Mouse (Mus musculus): ENCODE data around the gene Antxr2. TPM values are rescaled to one million over a fixed set of nuclear protein-coding genes. Genes with fewer than 3 reads are reported as not detected.
A peak's percentile ranks its signal among the peaks of the same experiment; 100 is the strongest.

The Antxr2 gene
- polyA plus RNA-seq, 2 experiments, result 1.1 to 4.0 TPM

GRCm38 (mm10) chr5:98027688-98028389 is 3.0 kb downstream of the Antxr2 start:
- Histone ChIP-seq H3K27me3 (ENCODE audit: control insufficient read depth, insufficient read depth, low read length) (no peaks in the 10 kb centered on the region), H3K4me1 (replicated peaks; ENCODE audit: control insufficient read depth in 2 of 2, insufficient read depth in 2 of 2, low read length in 1 of 2) (peaks cover 0 to 7% of the 10 kb centered on the region in 2 experiments; a peak in 2 of 4 replicates), H3K4me3 (ENCODE audit: insufficient read depth in 1 of 2, low read depth in 2 of 2, low read length in 2 of 2) (no peak overlapping the region), H3K9me3 (ENCODE audit: control insufficient read depth, low read length) (no peaks in the 10 kb centered on the region), H3K36me3 (replicated peaks; ENCODE audit: control insufficient read depth, insufficient read depth, low read depth) (no peaks in the 10 kb centered on the region), H3K27ac (no peak overlapping the region), H3K9ac (replicated peaks) (no peak overlapping the region), H3K4me2 (ENCODE audit: low read depth) (peak overlapping the region; percentile 11; the same call in 1 of the 2 replicates)
- DNase-seq (ENCODE audit: low read depth in 3 of 3, low spot score in 3 of 3) (no peak), ATAC-seq (ENCODE audit: insufficient read depth) (no peak)
- 38% methylated on average over 8 of the region's 8 CpGs for WGBS (ENCODE audit: insufficient replicate concordance)
- TF ChIP-seq CTCF (IDR thresholded peaks at IDR 0.05; ENCODE audit: low read depth) (no peak), EP300 (IDR thresholded peaks at IDR 0.05; ENCODE audit: low read depth) (no peak)

- no peaks in the 10 kb centered on the region for H3K9me3 ChIP-seq (ENCODE audit: control insufficient read depth, low read length)
- H3K4me3 ChIP-seq (ENCODE audit: insufficient read depth in 1 of 2, low read depth in 2 of 2, low read length in 2 of 2), result no peak overlapping the region
- DNase-seq (ENCODE audit: low read depth in 3 of 3, low spot score in 3 of 3), result no peak
- TF ChIP-seq EP300 (IDR thresholded peaks at IDR 0.05; ENCODE audit: low read depth), result no peak
- no peak for TF ChIP-seq CTCF (IDR thresholded peaks at IDR 0.05; ENCODE audit: low read depth)
- no peak for ATAC-seq (ENCODE audit: insufficient read depth)
- H3K9ac ChIP-seq (replicated peaks), result no peak overlapping the region
- H3K27me3 ChIP-seq (ENCODE audit: control insufficient read depth, insufficient read depth, low read length), result no peaks in the 10 kb centered on the region
- no peaks in the 10 kb centered on the region for H3K36me3 ChIP-seq (replicated peaks; ENCODE audit: control insufficient read depth, insufficient read depth, low read depth)
- no peak overlapping the region for H3K27ac ChIP-seq
- WGBS (ENCODE audit: insufficient replicate concordance), result 65% methylated on average over 2 of the region's 2 CpGs
- no peak overlapping the region for H3K4me2 ChIP-seq (ENCODE audit: low read depth)
- H3K4me1 ChIP-seq (replicated peaks; ENCODE audit: control insufficient read depth in 2 of 2, insufficient read depth in 2 of 2, low read length in 1 of 2), result peaks cover 0 to 5% of the 10 kb centered on the region in 2 experiments; a peak in 2 of 4 replicates
These were observed 4.9 kb downstream of the Antxr2 start for GRCm38 (mm10) chr5:98025921-98026320.

GRCm38 (mm10) chr5:98024545-98024944 is 6.3 kb downstream of the Antxr2 start:
- no peak overlapping the region for H3K4me2 ChIP-seq (ENCODE audit: low read depth)
- no peak for ATAC-seq (ENCODE audit: insufficient read depth)
- no peaks in the 10 kb centered on the region for H3K36me3 ChIP-seq (replicated peaks; ENCODE audit: control insufficient read depth, insufficient read depth, low read depth)
- TF ChIP-seq EP300 (IDR thresholded peaks at IDR 0.05; ENCODE audit: low read depth) (no peak), CTCF (IDR thresholded peaks at IDR 0.05; ENCODE audit: low read depth) (no peak)
- no peak overlapping the region for H3K9ac ChIP-seq (replicated peaks)
- no peaks in the 10 kb centered on the region for H3K27me3 ChIP-seq (ENCODE audit: control insufficient read depth, insufficient read depth, low read length)
- 61% methylated on average over 2 of the region's 2 CpGs for WGBS (ENCODE audit: insufficient replicate concordance)
- DNase-seq (ENCODE audit: low read depth in 3 of 3, low spot score in 3 of 3), result no peak
- no peaks in the 10 kb centered on the region for H3K9me3 ChIP-seq (ENCODE audit: control insufficient read depth, low read length)
- H3K4me3 ChIP-seq (ENCODE audit: insufficient read depth in 1 of 2, low read depth in 2 of 2, low read length in 2 of 2), result no peak overlapping the region
- no peak overlapping the region for H3K27ac ChIP-seq
- peaks cover 0 to 5% of the 10 kb centered on the region in 2 experiments; a peak in 2 of 4 replicates for H3K4me1 ChIP-seq (replicated peaks; ENCODE audit: control insufficient read depth in 2 of 2, insufficient read depth in 2 of 2, low read length in 1 of 2)

- ATAC-seq (ENCODE audit: insufficient read depth) (no peak), DNase-seq (ENCODE audit: low read depth in 3 of 3, low spot score in 3 of 3) (no peak)
- no peaks in the 10 kb centered on the region for H3K27me3 ChIP-seq (ENCODE audit: control insufficient read depth, insufficient read depth, low read length)
- no peaks in the 10 kb centered on the region; a peak in 1 of 4 replicates for H3K4me1 ChIP-seq (replicated peaks; ENCODE audit: control insufficient read depth in 2 of 2, insufficient read depth in 2 of 2, low read length in 1 of 2)
- WGBS (ENCODE audit: insufficient replicate concordance), result 74% methylated on average over 4 of the region's 4 CpGs
- no peak overlapping the region for H3K4me2 ChIP-seq (ENCODE audit: low read depth)
- no peak overlapping the region for H3K9ac ChIP-seq (replicated peaks)
- H3K27ac ChIP-seq, result no peak overlapping the region
- H3K9me3 ChIP-seq (ENCODE audit: control insufficient read depth, low read length), result no peaks in the 10 kb centered on the region
- H3K36me3 ChIP-seq (replicated peaks; ENCODE audit: control insufficient read depth, insufficient read depth, low read depth), result no peaks in the 10 kb centered on the region
- TF ChIP-seq CTCF (IDR thresholded peaks at IDR 0.05; ENCODE audit: low read depth), result no peak
- no peak overlapping the region for H3K4me3 ChIP-seq (ENCODE audit: insufficient read depth in 1 of 2, low read depth in 2 of 2, low read length in 2 of 2)
These were observed 9.3 kb downstream of the Antxr2 start for GRCm38 (mm10) chr5:98021518-98021917.

GRCm38 (mm10) chr5:98020658-98021057 is 10.2 kb downstream of the Antxr2 start:
- Histone ChIP-seq H3K27ac (no peak overlapping the region), H3K4me1 (replicated peaks; ENCODE audit: control insufficient read depth in 2 of 2, insufficient read depth in 2 of 2, low read length in 1 of 2) (no peaks in the 10 kb centered on the region; a peak in 1 of 4 replicates), H3K36me3 (replicated peaks; ENCODE audit: control insufficient read depth, insufficient read depth, low read depth) (no peaks in the 10 kb centered on the region), H3K9ac (replicated peaks) (no peak overlapping the region), H3K27me3 (ENCODE audit: control insufficient read depth, insufficient read depth, low read length) (no peaks in the 10 kb centered on the region), H3K9me3 (ENCODE audit: control insufficient read depth, low read length) (no peaks in the 10 kb centered on the region), H3K4me2 (ENCODE audit: low read depth) (no peak overlapping the region), H3K4me3 (ENCODE audit: insufficient read depth in 1 of 2, low read depth in 2 of 2, low read length in 2 of 2) (no peak overlapping the region)
- DNase-seq (ENCODE audit: low read depth in 3 of 3, low spot score in 3 of 3), result no peak
- TF ChIP-seq EP300 (IDR thresholded peaks at IDR 0.05; ENCODE audit: low read depth) (no peak), CTCF (IDR thresholded peaks at IDR 0.05; ENCODE audit: low read depth) (no peak)
- no peak for ATAC-seq (ENCODE audit: insufficient read depth)
